Mouse (Mus musculus): Measurements from ENCODE around the gene Kcnh8. TPM values are rescaled to one million over a fixed set of nuclear protein-coding genes. Genes with fewer than 3 reads are reported as not detected.

Gene Kcnh8
- polyA plus RNA-seq, 1 experiment, result not detected

- no peak for DNase-seq
- H3K27ac ChIP-seq (ENCODE audit: insufficient read depth, low read depth, low read length), result no peak overlapping the region
- H3K4me3 ChIP-seq (ENCODE audit: insufficient read depth, low read depth, low read length), result no peak overlapping the region
- no peaks in the 10 kb centered on the region for H3K27me3 ChIP-seq (replicated peaks; ENCODE audit: control insufficient read depth, insufficient read depth, low read length)
- 84% methylated on average over 1 of the region's 1 CpGs for WGBS
- H3K4me1 ChIP-seq (ENCODE audit: control insufficient read depth, insufficient read depth, low read length), result no peaks in the 10 kb centered on the region
- H3K36me3 ChIP-seq (ENCODE audit: control insufficient read depth, insufficient read depth, low read length), result no peaks in the 10 kb centered on the region
- TF ChIP-seq CTCF (conservative IDR thresholded peaks at IDR 0.05; ENCODE audit: insufficient read depth, insufficient read length, low read depth, low read length) (no peak), POLR2A (IDR thresholded peaks at IDR 0.05; ENCODE audit: low read depth, low read length) (no peak)
These were observed 216.5 kb downstream of the Kcnh8 start for GRCm38 (mm10) chr17:52819007-52819406.

DNA sequence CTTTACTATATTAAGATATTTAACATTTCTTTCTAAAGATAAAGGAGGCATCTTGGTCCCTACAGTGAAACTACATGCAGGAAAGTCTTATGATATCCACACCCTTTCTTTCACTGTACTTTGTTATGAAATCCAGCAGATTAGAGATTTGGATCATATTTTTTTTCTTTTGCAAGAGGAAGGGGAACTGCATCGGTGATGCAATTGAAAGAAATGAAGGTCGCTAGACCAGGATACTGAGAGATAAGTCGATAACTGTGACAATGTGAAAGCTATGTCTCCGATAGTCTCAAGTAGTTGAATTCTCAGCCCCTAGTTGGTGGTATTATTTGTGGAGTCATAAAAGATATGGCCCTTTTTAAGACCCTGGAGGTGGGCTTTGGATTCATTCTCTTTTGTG is 227.2 kb downstream of the Kcnh8 start:
- TF ChIP-seq POLR2A (IDR thresholded peaks at IDR 0.05; ENCODE audit: low read depth, low read length), result no peak
- DNase-seq, result no peak
- no peaks in the 10 kb centered on the region for H3K4me1 ChIP-seq (ENCODE audit: control insufficient read depth, insufficient read depth, low read length)
- H3K4me3 ChIP-seq (ENCODE audit: insufficient read depth, low read depth, low read length), result no peak overlapping the region
- no peak overlapping the region for H3K27ac ChIP-seq (ENCODE audit: insufficient read depth, low read depth, low read length)
- no peaks in the 10 kb centered on the region for H3K36me3 ChIP-seq (ENCODE audit: control insufficient read depth, insufficient read depth, low read length)
- WGBS, result 86% methylated on average over 4 of the region's 4 CpGs
- no peaks in the 10 kb centered on the region for H3K27me3 ChIP-seq (replicated peaks; ENCODE audit: control insufficient read depth, insufficient read depth, low read length)

- H3K27ac ChIP-seq (ENCODE audit: insufficient read depth, low read depth, low read length), result no peak overlapping the region
- no peaks in the 10 kb centered on the region for H3K27me3 ChIP-seq (replicated peaks; ENCODE audit: control insufficient read depth, insufficient read depth, low read length)
- no peak overlapping the region for H3K4me3 ChIP-seq (ENCODE audit: insufficient read depth, low read depth, low read length)
- WGBS, result 80% methylated on average over 3 of the region's 3 CpGs
- no peaks in the 10 kb centered on the region for H3K4me1 ChIP-seq (ENCODE audit: control insufficient read depth, insufficient read depth, low read length)
- no peak for TF ChIP-seq POLR2A (IDR thresholded peaks at IDR 0.05; ENCODE audit: low read depth, low read length)
- TF ChIP-seq CTCF (conservative IDR thresholded peaks at IDR 0.05; ENCODE audit: insufficient read depth, insufficient read length, low read depth, low read length), result no peak
- no peaks in the 10 kb centered on the region for H3K36me3 ChIP-seq (ENCODE audit: control insufficient read depth, insufficient read depth, low read length)
- DNase-seq, result no peak
These were observed 270.7 kb downstream of the Kcnh8 start for GRCm38 (mm10) chr17:52873195-52873594.

DNA sequence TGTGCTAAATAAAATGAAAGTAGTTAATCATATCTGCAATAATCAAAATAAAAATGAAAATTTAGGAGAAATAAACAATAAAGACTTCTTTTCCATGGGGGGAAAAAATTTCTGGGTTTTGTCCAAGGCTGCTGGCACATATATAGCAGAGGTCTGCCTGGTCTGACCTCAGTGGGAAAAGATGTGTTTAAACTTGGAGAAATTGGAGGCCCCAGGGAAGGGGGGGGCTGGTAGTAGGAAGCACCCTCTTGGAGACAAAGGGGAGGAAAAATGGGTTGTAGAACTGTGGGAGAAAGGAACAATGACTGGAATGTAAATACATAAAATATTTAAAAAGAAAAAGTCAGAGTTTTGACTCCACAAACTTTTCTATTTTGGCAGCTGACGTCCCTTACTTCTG is 276.5 kb downstream of the Kcnh8 start:
- Histone ChIP-seq H3K27me3 (replicated peaks; ENCODE audit: control insufficient read depth, insufficient read depth, low read length) (no peaks in the 10 kb centered on the region), H3K4me3 (ENCODE audit: insufficient read depth, low read depth, low read length) (no peak overlapping the region), H3K36me3 (ENCODE audit: control insufficient read depth, insufficient read depth, low read length) (no peaks in the 10 kb centered on the region), H3K27ac (ENCODE audit: insufficient read depth, low read depth, low read length) (no peak overlapping the region), H3K4me1 (ENCODE audit: control insufficient read depth, insufficient read depth, low read length) (no peaks in the 10 kb centered on the region)
- DNase-seq, result no peak
- no peak for TF ChIP-seq POLR2A (IDR thresholded peaks at IDR 0.05; ENCODE audit: low read depth, low read length)
- TF ChIP-seq CTCF (conservative IDR thresholded peaks at IDR 0.05; ENCODE audit: insufficient read depth, insufficient read length, low read depth, low read length), result no peak
- WGBS, result 56% methylated on average over 1 of the region's 1 CpGs

- 71% methylated on average over 2 of the region's 2 CpGs for WGBS
- no peaks in the 10 kb centered on the region for H3K36me3 ChIP-seq (ENCODE audit: control insufficient read depth, insufficient read depth, low read length)
- no peak for DNase-seq
- H3K27me3 ChIP-seq (replicated peaks; ENCODE audit: control insufficient read depth, insufficient read depth, low read length), result no peaks in the 10 kb centered on the region
- H3K4me3 ChIP-seq (ENCODE audit: insufficient read depth, low read depth, low read length), result no peak overlapping the region
- H3K4me1 ChIP-seq (ENCODE audit: control insufficient read depth, insufficient read depth, low read length), result no peaks in the 10 kb centered on the region
- H3K27ac ChIP-seq (ENCODE audit: insufficient read depth, low read depth, low read length), result no peak overlapping the region
- TF ChIP-seq CTCF (conservative IDR thresholded peaks at IDR 0.05; ENCODE audit: insufficient read depth, insufficient read length, low read depth, low read length) (no peak), POLR2A (IDR thresholded peaks at IDR 0.05; ENCODE audit: low read depth, low read length) (no peak)
These were observed 277.5 kb downstream of the Kcnh8 start for GRCm38 (mm10) chr17:52880051-52880450.

DNA sequence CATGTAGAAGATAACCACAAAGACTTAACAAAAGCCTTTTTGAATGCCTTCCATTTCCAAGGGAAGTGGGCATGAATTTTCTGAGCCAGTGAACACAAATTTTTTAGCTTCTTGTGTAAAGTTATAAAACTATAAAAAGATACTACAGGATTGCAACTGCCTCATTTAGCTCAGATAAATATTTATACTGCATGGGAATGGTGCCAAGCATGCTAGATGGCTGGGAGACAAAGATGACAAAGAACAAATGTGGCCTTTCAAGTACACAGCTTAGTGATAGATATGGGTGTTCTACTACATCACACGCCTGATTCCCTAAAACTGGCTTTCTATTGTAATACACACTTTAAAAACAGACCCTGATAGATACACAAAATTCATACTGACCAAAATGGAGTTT is 282.7 kb downstream of the Kcnh8 start:
- Histone ChIP-seq H3K27ac (ENCODE audit: insufficient read depth, low read depth, low read length) (no peak overlapping the region), H3K36me3 (ENCODE audit: control insufficient read depth, insufficient read depth, low read length) (no peaks in the 10 kb centered on the region), H3K27me3 (replicated peaks; ENCODE audit: control insufficient read depth, insufficient read depth, low read length) (no peaks in the 10 kb centered on the region), H3K4me1 (ENCODE audit: control insufficient read depth, insufficient read depth, low read length) (no peaks in the 10 kb centered on the region), H3K4me3 (ENCODE audit: insufficient read depth, low read depth, low read length) (no peak overlapping the region)
- WGBS, result 67% methylated on average over 1 of the region's 1 CpGs
- TF ChIP-seq CTCF (conservative IDR thresholded peaks at IDR 0.05; ENCODE audit: insufficient read depth, insufficient read length, low read depth, low read length), result no peak
- no peak for TF ChIP-seq POLR2A (IDR thresholded peaks at IDR 0.05; ENCODE audit: low read depth, low read length)
- no peak for DNase-seq

GRCm38 (mm10) chr17:52920519-52921106 is 318.1 kb downstream of the Kcnh8 start:
- no peaks in the 10 kb centered on the region for H3K36me3 ChIP-seq (ENCODE audit: control insufficient read depth, insufficient read depth, low read length)
- no peak overlapping the region for H3K4me3 ChIP-seq (ENCODE audit: insufficient read depth, low read depth, low read length)
- no peaks in the 10 kb centered on the region for H3K4me1 ChIP-seq (ENCODE audit: control insufficient read depth, insufficient read depth, low read length)
- 55% methylated on average over 3 of the region's 3 CpGs for WGBS
- no peak for DNase-seq
- TF ChIP-seq CTCF (conservative IDR thresholded peaks at IDR 0.05; ENCODE audit: insufficient read depth, insufficient read length, low read depth, low read length) (no peak), POLR2A (IDR thresholded peaks at IDR 0.05; ENCODE audit: low read depth, low read length) (no peak)
- no peak overlapping the region for H3K27ac ChIP-seq (ENCODE audit: insufficient read depth, low read depth, low read length)
- no peaks in the 10 kb centered on the region for H3K27me3 ChIP-seq (replicated peaks; ENCODE audit: control insufficient read depth, insufficient read depth, low read length)

GRCm38 (mm10) chr17:52943966-52944365 is 341.5 kb downstream of the Kcnh8 start:
- Histone ChIP-seq H3K27me3 (replicated peaks; ENCODE audit: control insufficient read depth, insufficient read depth, low read length) (no peaks in the 10 kb centered on the region), H3K36me3 (ENCODE audit: control insufficient read depth, insufficient read depth, low read length) (no peaks in the 10 kb centered on the region), H3K4me1 (ENCODE audit: control insufficient read depth, insufficient read depth, low read length) (no peaks in the 10 kb centered on the region), H3K27ac (ENCODE audit: insufficient read depth, low read depth, low read length) (no peak overlapping the region), H3K4me3 (ENCODE audit: insufficient read depth, low read depth, low read length) (no peak overlapping the region)
- DNase-seq, result no peak
- TF ChIP-seq POLR2A (IDR thresholded peaks at IDR 0.05; ENCODE audit: low read depth, low read length) (no peak), CTCF (conservative IDR thresholded peaks at IDR 0.05; ENCODE audit: insufficient read depth, insufficient read length, low read depth, low read length) (no peak)
